Mouse (Mus musculus): ENCODE results near the gene Uba5. TPM values are rescaled to one million over a fixed set of nuclear protein-coding genes. Genes with fewer than 3 reads are reported as not detected.

Gene Uba5
- total RNA-seq, 2 experiments from 2014 or later = 43.4 to 46.5 TPM

Other genes starting within 250 kb of the Uba5 start
- gene Nphp3, start 60.6 kb downstream of the Uba5 start, total RNA-seq (2021) = 10 to 100 TPM in 1 of 2 experiments, 1 to 10 TPM in 1; 8.2 to 12.0 TPM
- gene Gm28305, start 22.5 kb downstream of the Uba5 start, total RNA-seq (2021) = not detected
- gene Acad11, start 243 bp upstream of the Uba5 start, total RNA-seq (2021) = 10 to 100 TPM; 15.8 to 20.9 TPM
- under 1 TPM; 0.23 to 0.40 TPM for gene Ackr4, start 63.8 kb upstream of the Uba5 start, total RNA-seq (2021)
- 10 to 100 TPM; 71.0 to 71.3 TPM for gene Dnajc13, start 199.8 kb upstream of the Uba5 start, total RNA-seq (2021)